Mouse (Mus musculus) forelimb bud, embryonic 11.5 days (tissue): ENCODE results near the gene Mybpc1.
A peak's percentile ranks its signal among the peaks of the same experiment; 100 is the strongest.
"Not testable (repeated sequence)": the region's sequence is repeated elsewhere in the genome, so short reads cannot be mapped to it uniquely, and the experiment has no call there.

ENCODE experiments used
- DNase-seq: peaks from one replicate; pipeline ENCODE4 v3.0.0-alpha.2; 2012; ENCODE audit warnings: low read depth, low spot score

Mybpc1 gene

GRCm38 (mm10) chr10:88552738-88553137 lies 52.2 kb downstream of the Mybpc1 start:
- DNase-seq = no peak

GRCm38 (mm10) chr10:88550225-88550624 lies 54.7 kb downstream of the Mybpc1 start:
- no peak for DNase-seq

- no peak for DNase-seq
Measured at GRCm38 (mm10) chr10:88547635-88548034, 57.3 kb downstream of the Mybpc1 start.

GRCm38 (mm10) chr10:88530631-88531030 lies 74.3 kb downstream of the Mybpc1 start:
- no peak for DNase-seq

- no peak for DNase-seq
Measured at GRCm38 (mm10) chr10:88524016-88524415, 80.9 kb downstream of the Mybpc1 start.

GRCm38 (mm10) chr10:88523212-88523611 lies 81.7 kb downstream of the Mybpc1 start:
- no peak for DNase-seq

- no peak for DNase-seq
Measured at GRCm38 (mm10) chr10:88522795-88523194, 82.2 kb downstream of the Mybpc1 start.

GRCm38 (mm10) chr10:88515049-88515448 lies 89.9 kb downstream of the Mybpc1 start:
- not testable (repeated sequence) for DNase-seq

GRCm38 (mm10) chr10:88514495-88514894 lies 90.5 kb downstream of the Mybpc1 start:
- DNase-seq = no peak

GRCm38 (mm10) chr10:88513574-88514135 lies 91.3 kb downstream of the Mybpc1 start:
- DNase-seq = no peak

GRCm38 (mm10) chr10:88511355-88511754 lies 93.6 kb downstream of the Mybpc1 start:
- DNase-seq = no peak

GRCm38 (mm10) chr10:88510503-88511271 lies 94.3 kb downstream of the Mybpc1 start:
- DNase-seq = no peak

GRCm38 (mm10) chr10:88507691-88508143 lies 97.2 kb downstream of the Mybpc1 start:
- DNase-seq = no peak

- no peak for DNase-seq
Measured at GRCm38 (mm10) chr10:88505256-88505655, 99.7 kb downstream of the Mybpc1 start.

- no peak for DNase-seq
Measured at GRCm38 (mm10) chr10:88504481-88504880, 100.5 kb downstream of the Mybpc1 start.

- DNase-seq = peak; percentile 69
Measured at GRCm38 (mm10) chr10:88503421-88504314, 101.3 kb downstream of the Mybpc1 start, which contains the start of gene Chpt1. Chpt1 (minus strand) TSS chr10:88504073.

- no peak for DNase-seq
Measured at GRCm38 (mm10) chr10:88502919-88503318, 102.0 kb downstream of the Mybpc1 start.

GRCm38 (mm10) chr10:88501886-88502765 lies 102.8 kb downstream of the Mybpc1 start:
- no peak for DNase-seq

GRCm38 (mm10) chr10:88501370-88501769 lies 103.6 kb downstream of the Mybpc1 start:
- no peak for DNase-seq

- no peak for DNase-seq
Measured at GRCm38 (mm10) chr10:88499993-88500392, 105.0 kb downstream of the Mybpc1 start.
